Mouse (Mus musculus): ENCODE data around the gene Prdm16. TPM values are rescaled to one million over a fixed set of nuclear protein-coding genes. Genes with fewer than 3 reads are reported as not detected.
A peak's percentile ranks its signal among the peaks of the same experiment; 100 is the strongest.

The Prdm16 gene
- polyA plus RNA-seq, 1 experiment = not detected

DNA sequence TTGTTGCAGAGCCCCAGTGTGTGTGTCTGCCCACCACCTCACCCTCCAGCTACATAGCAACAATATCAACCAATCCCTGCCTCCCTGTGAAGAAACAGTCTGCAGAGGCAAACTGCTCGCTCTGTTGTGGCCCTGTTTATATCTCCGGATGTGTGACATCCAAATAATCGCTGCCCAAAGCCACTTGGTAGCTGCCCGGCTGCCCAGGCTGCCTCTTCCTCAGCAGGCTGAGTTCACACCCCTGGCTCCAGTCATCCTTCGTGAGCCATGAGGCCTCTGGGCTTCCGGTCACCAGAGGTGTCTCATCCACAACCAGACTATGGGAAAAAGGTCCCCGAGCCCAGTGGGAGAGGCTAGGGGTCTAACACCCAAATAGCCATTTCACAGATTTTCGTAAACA lies 164.1 kb downstream of the Prdm16 start:
- no peak overlapping the region for H3K4me3 ChIP-seq
- H3K27me3 ChIP-seq (ENCODE audit: control insufficient read depth, insufficient read depth, insufficient read length) = no peaks in the 10 kb centered on the region
- H3K36me3 ChIP-seq (ENCODE audit: control insufficient read depth, insufficient read depth) = no peaks in the 10 kb centered on the region
- no peak overlapping the region for H3ac ChIP-seq (ENCODE audit: control insufficient read depth, insufficient read length)
- TF ChIP-seq REST (IDR thresholded peaks at IDR 0.05; ENCODE audit: insufficient read depth, insufficient read length) (no peak), MYOD1 (IDR thresholded peaks at IDR 0.05; ENCODE audit: control insufficient read depth in 1 of 3, insufficient read length in 2 of 3, low read depth in 2 of 3) (no peak), CEBPB (IDR thresholded peaks at IDR 0.05; ENCODE audit: insufficient read depth, poor library complexity, severe bottlenecking) (no peak), TCF12 (IDR thresholded peaks at IDR 0.05; ENCODE audit: insufficient read depth, poor library complexity, severe bottlenecking) (no peak), POLR2A (IDR thresholded peaks at IDR 0.05; ENCODE audit: insufficient read length, low read depth) (no peak), POLR2AphosphoS2 (IDR thresholded peaks at IDR 0.05; ENCODE audit: insufficient read length, low read depth) (no peak), MAX (IDR thresholded peaks at IDR 0.05; ENCODE audit: low read depth) (no peak), TCF3 (IDR thresholded peaks at IDR 0.05; ENCODE audit: insufficient read length, low read depth) (no peak), MYOG (IDR thresholded peaks at IDR 0.05; ENCODE audit: control insufficient read depth in 1 of 3, insufficient read depth in 1 of 3, insufficient read length in 2 of 3, low read depth in 2 of 3) (no peak), E2F4 (IDR thresholded peaks at IDR 0.05; ENCODE audit: insufficient read depth) (no peak), SRF (IDR thresholded peaks at IDR 0.05; ENCODE audit: control insufficient read depth, insufficient read length, low read depth) (no peak), USF1 (IDR thresholded peaks at IDR 0.05; ENCODE audit: low read depth) (no peak)
- H3K4me2 ChIP-seq (ENCODE audit: low read depth) = no peak overlapping the region
- no peaks in the 10 kb centered on the region for H3K79me2 ChIP-seq (ENCODE audit: control insufficient read depth, insufficient read depth)

GRCm38 (mm10) chr4:154471447-154472101 lies 165.1 kb downstream of the Prdm16 start:
- Histone ChIP-seq H3ac (ENCODE audit: control insufficient read depth, insufficient read length) (no peak overlapping the region), H3K79me2 (ENCODE audit: control insufficient read depth, insufficient read depth) (no peaks in the 10 kb centered on the region), H3K27me3 (ENCODE audit: control insufficient read depth, insufficient read depth, insufficient read length) (no peaks in the 10 kb centered on the region), H3K4me2 (ENCODE audit: low read depth) (no peak overlapping the region), H3K4me3 (no peak overlapping the region), H3K36me3 (ENCODE audit: control insufficient read depth, insufficient read depth) (no peaks in the 10 kb centered on the region)
- TF ChIP-seq TCF12 (IDR thresholded peaks at IDR 0.05; ENCODE audit: insufficient read depth, poor library complexity, severe bottlenecking) (no peak), MYOD1 (IDR thresholded peaks at IDR 0.05; ENCODE audit: control insufficient read depth in 1 of 3, insufficient read length in 2 of 3, low read depth in 2 of 3) (no peak), MAX (IDR thresholded peaks at IDR 0.05; ENCODE audit: low read depth) (no peak), POLR2AphosphoS2 (IDR thresholded peaks at IDR 0.05; ENCODE audit: insufficient read length, low read depth) (no peak), E2F4 (IDR thresholded peaks at IDR 0.05; ENCODE audit: insufficient read depth) (no peak), REST (IDR thresholded peaks at IDR 0.05; ENCODE audit: insufficient read depth, insufficient read length) (no peak), MYOG (IDR thresholded peaks at IDR 0.05; ENCODE audit: control insufficient read depth in 1 of 3, insufficient read depth in 1 of 3, insufficient read length in 2 of 3, low read depth in 2 of 3) (no peak)

DNA sequence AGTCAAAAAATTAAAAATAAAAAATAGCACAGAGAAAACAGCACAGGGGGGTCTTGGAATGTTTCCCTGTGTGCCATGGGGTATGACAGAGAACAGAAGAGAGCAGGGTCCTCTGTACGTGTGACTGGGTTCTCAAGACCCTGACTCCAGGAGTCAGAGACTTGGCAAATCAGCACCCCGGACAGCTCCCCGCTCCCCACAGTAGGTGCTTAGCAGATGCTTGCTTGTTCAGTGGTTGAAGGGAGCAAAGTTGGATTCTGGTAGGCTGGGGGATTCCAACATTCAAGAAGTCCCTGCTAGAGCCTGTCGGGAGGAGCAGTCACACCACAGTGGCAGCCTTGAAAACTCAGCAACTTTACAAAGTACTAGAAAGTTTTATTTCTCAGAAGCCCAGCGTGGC lies 170.4 kb downstream of the Prdm16 start:
- TF ChIP-seq CEBPB (IDR thresholded peaks at IDR 0.05; ENCODE audit: insufficient read depth, poor library complexity, severe bottlenecking) (no peak), MYOG (IDR thresholded peaks at IDR 0.05; ENCODE audit: control insufficient read depth in 1 of 3, insufficient read depth in 1 of 3, insufficient read length in 2 of 3, low read depth in 2 of 3) (no peak), MAX (IDR thresholded peaks at IDR 0.05; ENCODE audit: low read depth) (no peak), POLR2AphosphoS2 (IDR thresholded peaks at IDR 0.05; ENCODE audit: insufficient read length, low read depth) (no peak), MYOD1 (IDR thresholded peaks at IDR 0.05; ENCODE audit: control insufficient read depth in 1 of 3, insufficient read length in 2 of 3, low read depth in 2 of 3) (no peak), SRF (IDR thresholded peaks at IDR 0.05; ENCODE audit: control insufficient read depth, insufficient read length, low read depth) (no peak), REST (IDR thresholded peaks at IDR 0.05; ENCODE audit: insufficient read depth, insufficient read length) (peak; percentile 50)
- H3K27me3 ChIP-seq (ENCODE audit: control insufficient read depth, insufficient read depth, insufficient read length) = no peaks in the 10 kb centered on the region
- H3ac ChIP-seq (ENCODE audit: control insufficient read depth, insufficient read length) = no peak overlapping the region

GRCm38 (mm10) chr4:154465123-154465522 lies 171.6 kb downstream of the Prdm16 start:
- H3ac ChIP-seq (ENCODE audit: control insufficient read depth, insufficient read length) = no peak overlapping the region

More for the DNA sequence above, 170.4 kb downstream of the Prdm16 start:
- H3K36me3 ChIP-seq (ENCODE audit: control insufficient read depth, insufficient read depth) = no peaks in the 10 kb centered on the region
- no peak overlapping the region for H3K4me3 ChIP-seq
- H3K4me2 ChIP-seq (ENCODE audit: low read depth) = no peak overlapping the region
- no peaks in the 10 kb centered on the region for H3K79me2 ChIP-seq (ENCODE audit: control insufficient read depth, insufficient read depth)

More at GRCm38 (mm10) chr4:154465123-154465522, 171.6 kb downstream of the Prdm16 start:
- Histone ChIP-seq H3K36me3 (ENCODE audit: control insufficient read depth, insufficient read depth) (no peaks in the 10 kb centered on the region), H3K4me2 (ENCODE audit: low read depth) (no peak overlapping the region), H3K79me2 (ENCODE audit: control insufficient read depth, insufficient read depth) (no peaks in the 10 kb centered on the region), H3K4me3 (no peak overlapping the region), H3K27me3 (ENCODE audit: control insufficient read depth, insufficient read depth, insufficient read length) (no peaks in the 10 kb centered on the region)
- no peak for TF ChIP-seq MYOG (IDR thresholded peaks at IDR 0.05; ENCODE audit: control insufficient read depth in 1 of 3, insufficient read depth in 1 of 3, insufficient read length in 2 of 3, low read depth in 2 of 3)
- no peak for TF ChIP-seq TCF3 (IDR thresholded peaks at IDR 0.05; ENCODE audit: insufficient read length, low read depth)
- TF ChIP-seq USF1 (IDR thresholded peaks at IDR 0.05; ENCODE audit: low read depth) = no peak
- TF ChIP-seq MYOD1 (IDR thresholded peaks at IDR 0.05; ENCODE audit: control insufficient read depth in 1 of 3, insufficient read length in 2 of 3, low read depth in 2 of 3) = no peak
- no peak for TF ChIP-seq MAX (IDR thresholded peaks at IDR 0.05; ENCODE audit: low read depth)
- no peak for TF ChIP-seq SRF (IDR thresholded peaks at IDR 0.05; ENCODE audit: control insufficient read depth, insufficient read length, low read depth)
- no peak for TF ChIP-seq POLR2A (IDR thresholded peaks at IDR 0.05; ENCODE audit: insufficient read length, low read depth)
- no peak for TF ChIP-seq REST (IDR thresholded peaks at IDR 0.05; ENCODE audit: insufficient read depth, insufficient read length)
- no peak for TF ChIP-seq CEBPB (IDR thresholded peaks at IDR 0.05; ENCODE audit: insufficient read depth, poor library complexity, severe bottlenecking)
- no peak for TF ChIP-seq POLR2AphosphoS2 (IDR thresholded peaks at IDR 0.05; ENCODE audit: insufficient read length, low read depth)
- no peak for TF ChIP-seq E2F4 (IDR thresholded peaks at IDR 0.05; ENCODE audit: insufficient read depth)
- TF ChIP-seq TCF12 (IDR thresholded peaks at IDR 0.05; ENCODE audit: insufficient read depth, poor library complexity, severe bottlenecking) = no peak

Measured in myocyte (in vitro differentiated cells).